Mouse (Mus musculus) kidney, adult 9 months (tissue): ENCODE data around the gene Gm32717.
"Not testable (repeated sequence)": the region's sequence is repeated elsewhere in the genome, so short reads cannot be mapped to it uniquely, and the experiment has no call there.

Experiments
- DNase-seq: peaks from one replicate; pipeline ENCODE4 v3.0.0; 2022

The Gm32717 gene

GRCm38 (mm10) chr10:118240680-118241079 lies at the start of gene Gm32717:
TSS of gene Gm32717 (minus strand) at chr10:118240780.
- not testable (repeated sequence) for DNase-seq

GRCm38 (mm10) chr10:118283016-118283415 lies 42.4 kb upstream of the Gm32717 start:
- not testable (repeated sequence) for DNase-seq

- not testable (repeated sequence) for DNase-seq
Measured at GRCm38 (mm10) chr10:118282565-118282964, 42.0 kb upstream of the Gm32717 start.

GRCm38 (mm10) chr10:118278069-118278468 lies 37.5 kb upstream of the Gm32717 start:
- not testable (repeated sequence) for DNase-seq

- DNase-seq: not testable (repeated sequence)
Measured at GRCm38 (mm10) chr10:118271416-118271815, 30.8 kb upstream of the Gm32717 start.

GRCm38 (mm10) chr10:118268812-118269211 lies 28.2 kb upstream of the Gm32717 start:
- not testable (repeated sequence) for DNase-seq

- not testable (repeated sequence) for DNase-seq
Measured at GRCm38 (mm10) chr10:118258388-118258787, 17.8 kb upstream of the Gm32717 start, which contains the start of gene Gm32802. TSS of gene Gm32802 (plus strand) at chr10:118258688.

- no peak for DNase-seq
Measured at GRCm38 (mm10) chr10:118250852-118251295, 10.3 kb upstream of the Gm32717 start.

- not testable (repeated sequence) for DNase-seq
Measured at GRCm38 (mm10) chr10:118249006-118249595, 8.5 kb upstream of the Gm32717 start.

- DNase-seq: not testable (repeated sequence)
Measured at GRCm38 (mm10) chr10:118232607-118233006, 8.0 kb downstream of the Gm32717 start.

- DNase-seq: not testable (repeated sequence)
Measured at GRCm38 (mm10) chr10:118227629-118228028, 13.0 kb downstream of the Gm32717 start.

- DNase-seq: not testable (repeated sequence)
Measured at GRCm38 (mm10) chr10:118215719-118216393, 24.7 kb downstream of the Gm32717 start.

- no peak for DNase-seq
Measured at GRCm38 (mm10) chr10:118204642-118205041, 35.9 kb downstream of the Gm32717 start, which contains the start of gene Il22. TSS of gene Il22 (plus strand) at chr10:118204942.

GRCm38 (mm10) chr10:118195150-118195549 lies 45.4 kb downstream of the Gm32717 start:
- DNase-seq: not testable (repeated sequence)
